Mouse (Mus musculus): ENCODE results near the gene Pcdh7.

DNA sequence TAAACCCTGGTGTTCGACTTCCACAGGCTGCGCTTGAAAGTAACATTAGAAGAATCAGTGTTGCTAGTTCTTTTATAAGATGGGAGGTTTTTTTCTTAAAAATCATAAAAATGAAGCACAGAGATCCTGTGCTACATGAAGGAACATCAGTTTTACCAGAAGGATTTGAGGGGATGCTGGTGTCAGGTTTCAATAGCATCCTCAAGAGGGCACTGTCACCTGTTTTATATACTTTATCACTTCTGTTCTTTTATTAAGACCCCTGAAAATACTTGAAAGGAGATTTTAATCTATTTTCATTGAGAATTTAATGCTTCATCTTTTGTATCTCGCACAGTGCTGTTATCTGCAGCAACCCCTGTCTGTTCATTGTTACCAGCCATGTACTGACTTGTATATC is 322.1 kb downstream of the Pcdh7 start:
- TF ChIP-seq POLR2A (IDR thresholded peaks at IDR 0.05; ENCODE audit: insufficient read depth, low read length): no peak
- no peak for TF ChIP-seq EP300 (IDR thresholded peaks at IDR 0.05; ENCODE audit: insufficient read depth, low read depth, low read length)
- no peak for TF ChIP-seq CTCF (IDR thresholded peaks at IDR 0.05; ENCODE audit: low read depth, low read length)

Measured in ES-Bruce4 (cell line).